Mouse (Mus musculus) CH12.LX (cell line): ENCODE results near the gene Eefsec. TPM values are rescaled to one million over a fixed set of nuclear protein-coding genes. Genes with fewer than 3 reads are reported as not detected.

ENCODE experiments used
- DNase-seq: peaks from one replicate; pipeline ENCODE4 v3.0.0-alpha.2; 2013; ENCODE audit errors: extremely low read depth
- H3K27ac ChIP-seq: 2 replicates; pipeline ENCODE4 v1.5.1; 2012; ENCODE audit warnings: low read depth, mild to moderate bottlenecking, control low read depth, moderate library complexity; ENCODE audit not compliant: insufficient read depth
- H3K27me3 ChIP-seq: replicated peaks from 2 replicates; pipeline ENCODE3; 2012; ENCODE audit warnings: inconsistent platforms
- H3K36me3 ChIP-seq, 2 experiments: replicated peaks in 1 of 2; 2 replicates each; pipeline versions ENCODE3 to v1.6.1; 2012; ENCODE audit warnings: inconsistent platforms in 1 of 2, low read length in 1 of 2, mild to moderate bottlenecking in 1 of 2, mixed read lengths in 1 of 2, moderate library complexity in 1 of 2; ENCODE audit not compliant: control insufficient read depth in 1 of 2, insufficient read depth in 1 of 2
- H3K4me1 ChIP-seq, 2 experiments: 2 replicates each; pipeline ENCODE4 v1.6.1; 2012; ENCODE audit warnings: inconsistent platforms in 1 of 2, moderate library complexity in 1 of 2; ENCODE audit not compliant: insufficient read depth in 2 of 2, control insufficient read depth in 1 of 2
- H3K4me2 ChIP-seq: 2 replicates; pipeline ENCODE4 v1.6.1; 2012; ENCODE audit warnings: low read depth, mild to moderate bottlenecking, control low read depth; ENCODE audit not compliant: poor library complexity, insufficient read depth, severe bottlenecking
- H3K4me3 ChIP-seq, 3 experiments: fragments of 150-350 bp in 1 of 3; sonication (generic) in 1 of 3; replicated peaks in 1 of 3; 2 replicates each; pipeline versions ENCODE3 to v1.5.1; 2011 to 2012; ENCODE audit warnings: low read depth in 2 of 3, low read length in 2 of 3, mild to moderate bottlenecking in 2 of 3, moderate library complexity in 2 of 3, control low read depth in 1 of 3, improper control_type of control experiment in 1 of 3, inconsistent platforms in 1 of 3, mixed read lengths in 1 of 3; ENCODE audit not compliant: poor library complexity in 1 of 3
- H3K79me2 ChIP-seq: replicated peaks from 2 replicates; pipeline ENCODE4 v1.6.1; 2012; ENCODE audit warnings: mild to moderate bottlenecking, moderate library complexity; ENCODE audit not compliant: control insufficient read depth, poor library complexity, insufficient read depth, severe bottlenecking; ENCODE audit errors: extremely low read depth
- H3K9ac ChIP-seq: 2 replicates; pipeline ENCODE4 v1.6.1; 2012; ENCODE audit warnings: low read depth, mild to moderate bottlenecking, control low read depth, moderate library complexity; ENCODE audit not compliant: insufficient read depth
- H3K9me3 ChIP-seq: replicated peaks from 2 replicates; pipeline ENCODE3; 2012; ENCODE audit warnings: low read length, inconsistent platforms, mixed read lengths
- CHD2 ChIP-seq: IDR thresholded peaks from 2 replicates; pipeline ENCODE4 v1.6.1; 2011; ENCODE audit warnings: low read length, improper control_type of control experiment
- CTCF ChIP-seq, 2 experiments: IDR thresholded peaks in 1 of 2; conservative IDR thresholded peaks in 1 of 2; 2 replicates each; pipeline ENCODE4 v1.5.1; 2011 to 2012; ENCODE audit warnings: low read depth in 2 of 2, low read length in 2 of 2, improper control_type of control experiment in 1 of 2, inconsistent platforms in 1 of 2, mild to moderate bottlenecking in 1 of 2, moderate library complexity in 1 of 2
- E2F4 ChIP-seq: IDR thresholded peaks from 2 replicates; pipeline ENCODE4 v1.6.1; 2011; ENCODE audit warnings: low read depth, low read length, improper control_type of control experiment; ENCODE audit not compliant: insufficient replicate concordance
- EP300 ChIP-seq: IDR thresholded peaks from 2 replicates; pipeline ENCODE4 v1.6.1; 2011; ENCODE audit warnings: low read length, improper control_type of control experiment
- HCFC1 ChIP-seq: IDR thresholded peaks from 2 replicates; pipeline ENCODE4 v1.6.1; 2012; ENCODE audit warnings: low read depth, mild to moderate bottlenecking, inconsistent platforms, low read length, improper control_type of control experiment
- IRF4 ChIP-seq: IDR thresholded peaks from 2 replicates; pipeline ENCODE4 v1.6.1; 2014; ENCODE audit warnings: low read depth, mild to moderate bottlenecking, inconsistent platforms, low read length, improper control_type of control experiment
- JUN ChIP-seq: IDR thresholded peaks from 2 replicates; pipeline ENCODE4 v1.6.1; 2011; ENCODE audit warnings: low read depth, mild to moderate bottlenecking, low read length, improper control_type of control experiment, moderate library complexity; ENCODE audit not compliant: insufficient read depth
- KAT2A ChIP-seq: IDR thresholded peaks from 2 replicates; pipeline ENCODE4 v1.6.1; 2012; ENCODE audit warnings: low read length, improper control_type of control experiment, inconsistent platforms; ENCODE audit not compliant: insufficient replicate concordance
- MAFK ChIP-seq: IDR thresholded peaks from 2 replicates; pipeline ENCODE4 v1.6.1; 2011; ENCODE audit warnings: low read length, improper control_type of control experiment; ENCODE audit not compliant: insufficient replicate concordance
- MAX ChIP-seq: IDR thresholded peaks from 2 replicates; pipeline ENCODE4 v1.6.1; 2011; ENCODE audit warnings: low read length, improper control_type of control experiment
- MEF2A ChIP-seq: IDR thresholded peaks from 2 replicates; pipeline ENCODE4 v1.6.1; 2014; ENCODE audit warnings: low read depth, mild to moderate bottlenecking, inconsistent platforms, low read length, improper control_type of control experiment, borderline replicate concordance
- PAX5 ChIP-seq: IDR thresholded peaks from 2 replicates; pipeline ENCODE4 v1.6.1; 2012; ENCODE audit warnings: low read length, inconsistent platforms, mixed read lengths
- POLR2AphosphoS2 ChIP-seq: IDR thresholded peaks from 2 replicates; pipeline ENCODE4 v1.6.1; 2011; ENCODE audit warnings: low read depth, low read length, improper control_type of control experiment
- RAD21 ChIP-seq: IDR thresholded peaks from 2 replicates; pipeline ENCODE4 v1.6.1; 2011; ENCODE audit warnings: low read depth, mild to moderate bottlenecking, low read length, improper control_type of control experiment, moderate library complexity
- RCOR1 ChIP-seq: conservative IDR thresholded peaks from 2 replicates; pipeline ENCODE4 v1.6.1; 2012; ENCODE audit warnings: low read depth, mild to moderate bottlenecking, inconsistent platforms, low read length, improper control_type of control experiment
- ZC3H11A ChIP-seq: IDR thresholded peaks from 2 replicates; pipeline ENCODE4 v1.6.1; 2012; ENCODE audit warnings: low read depth, mild to moderate bottlenecking, inconsistent platforms, low read length, improper control_type of control experiment
- ZKSCAN1 ChIP-seq: IDR thresholded peaks from 2 replicates; pipeline ENCODE4 v1.6.1; 2012; ENCODE audit warnings: low read depth, inconsistent platforms, low read length, improper control_type of control experiment, borderline replicate concordance
- ZMIZ1 ChIP-seq: IDR thresholded peaks from 2 replicates; pipeline ENCODE4 v1.6.1; 2012; ENCODE audit warnings: low read depth, mild to moderate bottlenecking, inconsistent platforms, low read length, improper control_type of control experiment
- ZNF384 ChIP-seq: IDR thresholded peaks from 2 replicates; pipeline ENCODE4 v1.6.1; 2012; ENCODE audit warnings: low read depth, low read length, improper control_type of control experiment, inconsistent platforms
- dilution Hi-C: fragments of 300-500 bp; cut with MboI; formaldehyde crosslinking; loops from 2 replicates; pipeline ENCODE4 v1.14.3; 2020; ENCODE audit warnings: low sequenced_read_pairs; ENCODE audit not compliant: extremely low pct_unique_long_range_greater_than_20kb, extremely low pct_ligation_motif_present
- in situ Hi-C: fragments of 300-500 bp; cut with MboI; formaldehyde crosslinking; loops from 3 replicates; pipeline ENCODE4 v1.14.3; 2019; ENCODE audit warnings: low sequenced_read_pairs, low pct_ligation_motif_present, low pct_unique_long_range_greater_than_20kb, mixed read lengths
- polyA plus RNA-seq: library from polyadenylated mRNA; unstranded; fragments of >175 nt; gene quantifications from 2 replicates; pipeline ENCODE4 v1.2.1, GENCODE M21; 2012; ENCODE audit warnings: low read depth; ENCODE audit not compliant: insufficient read length
- total RNA-seq, 2 experiments: library from RNA; depleted of rRNA; stranded (reverse); fragments of 300-350 nt in 1 of 2; fragments of >200 nt in 1 of 2; gene quantifications; 2 replicates each; pipeline ENCODE4 v1.2.3; 2012 to 2014

Gene Eefsec
- total and polyA plus RNA-seq, 3 experiments = 26.2 to 48.8 (median 32.1) TPM

DNA sequence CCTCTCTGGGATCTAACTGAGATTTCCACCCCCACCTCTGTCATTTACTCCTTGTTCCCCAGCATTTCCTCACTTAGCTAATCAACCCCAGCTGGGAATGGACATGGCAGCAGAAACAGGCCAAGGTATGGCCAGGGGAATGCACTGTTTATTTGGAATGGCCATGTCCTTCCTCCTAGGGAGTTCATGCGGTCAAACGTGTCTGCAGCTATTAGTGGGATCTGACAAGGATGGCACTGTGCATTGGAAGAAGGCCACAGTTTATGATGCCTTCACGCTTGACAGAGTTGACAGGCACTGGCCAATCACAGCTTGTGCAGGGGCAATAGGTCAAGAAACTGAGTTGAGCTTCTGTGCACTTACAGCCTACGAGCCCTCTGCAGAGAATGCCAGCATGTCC is 93.8 kb downstream of the Eefsec start:
- Histone ChIP-seq H3K27me3 (no peaks in the 10 kb centered on the region), H3K9ac (no peak overlapping the region), H3K9me3 (no peaks in the 10 kb centered on the region), H3K4me2 (no peak overlapping the region), H3K4me1 (no peaks in the 10 kb centered on the region), H3K27ac (no peak overlapping the region), H3K4me3 (no peak overlapping the region), H3K36me3 (peaks cover 29 to 91% of the 10 kb centered on the region in 2 experiments), H3K79me2 (no peaks in the 10 kb centered on the region)
- dilution Hi-C loops = no loop called here
- in situ Hi-C loops = no loop called here
- no peak for DNase-seq
- TF ChIP-seq RCOR1 (no peak), MAFK (no peak), ZNF384 (no peak), HCFC1 (no peak)

DNA sequence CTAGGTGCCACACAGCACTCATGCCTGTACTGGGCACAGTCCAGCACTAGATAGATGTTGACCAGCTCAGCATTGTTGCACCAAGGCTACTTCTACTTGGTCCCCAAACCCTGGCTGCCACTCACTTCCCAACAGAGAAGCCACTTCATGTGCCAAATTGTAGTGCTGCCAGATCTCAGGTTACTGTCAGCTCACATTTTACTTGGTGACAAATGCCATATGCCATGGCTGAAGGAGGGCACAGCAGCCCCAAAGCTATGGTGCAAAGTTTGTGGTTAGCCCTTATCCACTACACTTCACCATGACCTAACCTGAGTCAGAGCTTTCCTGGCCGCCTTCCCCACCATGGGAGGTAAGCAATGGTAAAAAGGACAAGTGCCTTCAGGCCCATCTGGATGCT is 99.6 kb downstream of the Eefsec start:
- in situ Hi-C loops = loop anchor here (10.0 kb wide), 1 partner anchor 62 kb away; no protein-coding TSS in a partner anchor
- dilution Hi-C loops = no loop called here
- no peaks in the 10 kb centered on the region for H3K79me2 ChIP-seq
- no peaks in the 10 kb centered on the region for H3K27me3 ChIP-seq
- peaks cover 17 to 90% of the 10 kb centered on the region in 2 experiments for H3K36me3 ChIP-seq
- no peak overlapping the region for H3K4me3 ChIP-seq
- DNase-seq = no peak
- no peak overlapping the region for H3K9ac ChIP-seq
- peaks cover 0 to 3% of the 10 kb centered on the region in 2 experiments; a peak in 1 of 4 replicates for H3K4me1 ChIP-seq
- TF ChIP-seq ZMIZ1 (no peak), CHD2 (no peak), MEF2A (no peak), RAD21 (no peak), POLR2AphosphoS2 (no peak), ZC3H11A (no peak), MAX (no peak), JUN (no peak), MAFK (no peak), KAT2A (no peak), IRF4 (no peak), PAX5 (no peak), E2F4 (no peak), ZKSCAN1 (no peak), EP300 (no peak), CTCF (conservative IDR thresholded peaks at IDR 0.05 in 1 of 2, IDR thresholded peaks at IDR 0.05 in 1 of 2; ENCODE audit: low read depth in 2 of 2, low read length in 2 of 2) (no peak)
- no peak overlapping the region for H3K27ac ChIP-seq
- H3K4me2 ChIP-seq = no peak overlapping the region
- no peaks in the 10 kb centered on the region for H3K9me3 ChIP-seq
